Mouse (Mus musculus): Measurements from ENCODE around the gene Nr6a1.
A peak's percentile ranks its signal among the peaks of the same experiment; 100 is the strongest.

The Nr6a1 gene

GRCm38 (mm10) chr2:38927115-38927979, at the start of gene Nr6a1:
Gene Nr6a1 (minus strand): TSS chr2:38927688.
- peak; percentile 76 to 77 for DNase-seq

GRCm38 (mm10) chr2:38975941-38976805, 48.7 kb upstream of the Nr6a1 start:
- no peak for DNase-seq

- DNase-seq, result no peak
These were observed 47.7 kb upstream of the Nr6a1 start for GRCm38 (mm10) chr2:38975181-38975580.

GRCm38 (mm10) chr2:38974171-38974570, 46.7 kb upstream of the Nr6a1 start:
- DNase-seq, result no peak

GRCm38 (mm10) chr2:38973701-38974100, 46.2 kb upstream of the Nr6a1 start:
- DNase-seq, result no peak

- DNase-seq, result no peak
These were observed 45.7 kb upstream of the Nr6a1 start for GRCm38 (mm10) chr2:38973223-38973622.

GRCm38 (mm10) chr2:38970057-38970456, 42.6 kb upstream of the Nr6a1 start:
- no peak for DNase-seq

DNA sequence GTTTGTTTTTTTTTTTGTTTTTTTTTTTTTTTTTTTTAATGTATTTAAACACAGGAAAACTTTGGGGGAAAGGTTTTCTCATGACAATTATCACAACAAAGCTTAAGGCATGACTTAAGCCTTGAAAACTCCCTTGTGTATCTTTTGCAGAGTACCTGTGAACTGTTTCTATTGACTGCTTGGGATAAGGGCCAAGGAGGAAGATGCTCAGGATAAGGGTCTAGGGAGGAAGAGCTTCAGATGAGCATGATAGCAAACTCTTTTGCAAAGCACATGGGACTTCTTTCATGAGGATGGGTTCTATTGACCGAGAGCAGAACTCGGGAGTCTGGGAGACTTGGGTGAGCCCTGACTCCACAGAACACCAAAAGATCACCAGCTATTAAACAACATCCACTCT, 42.2 kb upstream of the Nr6a1 start:
- DNase-seq, result no peak

- no peak for DNase-seq
These were observed 36.7 kb upstream of the Nr6a1 start for GRCm38 (mm10) chr2:38964198-38964597.

DNA sequence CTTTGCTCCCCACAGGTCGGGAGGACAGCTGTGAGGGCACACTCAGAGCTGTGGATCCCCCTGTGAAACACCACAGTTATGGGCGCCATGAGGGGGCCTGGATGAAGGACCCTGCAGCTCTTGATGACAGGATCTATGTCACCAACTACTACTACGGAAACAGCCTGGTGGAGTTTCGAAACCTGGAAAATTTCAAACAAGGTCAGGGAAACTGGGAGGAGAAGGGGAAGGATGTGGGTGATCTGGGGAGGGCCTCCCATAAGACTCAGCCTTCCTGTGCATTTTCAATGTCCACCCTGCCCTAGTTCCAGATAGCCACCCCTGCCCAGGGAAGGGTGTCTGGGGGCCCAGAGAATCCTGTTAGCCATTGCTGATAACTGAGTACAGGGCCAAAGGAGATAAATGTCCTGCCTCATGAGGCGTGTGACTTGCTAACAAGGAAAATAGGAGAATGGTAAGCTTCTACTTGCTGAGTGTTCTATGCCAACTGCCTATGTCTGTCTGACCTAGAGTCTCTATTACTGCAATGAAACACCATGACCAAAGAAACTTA, 30.3 kb upstream of the Nr6a1 start:
- no peak for DNase-seq

DNA sequence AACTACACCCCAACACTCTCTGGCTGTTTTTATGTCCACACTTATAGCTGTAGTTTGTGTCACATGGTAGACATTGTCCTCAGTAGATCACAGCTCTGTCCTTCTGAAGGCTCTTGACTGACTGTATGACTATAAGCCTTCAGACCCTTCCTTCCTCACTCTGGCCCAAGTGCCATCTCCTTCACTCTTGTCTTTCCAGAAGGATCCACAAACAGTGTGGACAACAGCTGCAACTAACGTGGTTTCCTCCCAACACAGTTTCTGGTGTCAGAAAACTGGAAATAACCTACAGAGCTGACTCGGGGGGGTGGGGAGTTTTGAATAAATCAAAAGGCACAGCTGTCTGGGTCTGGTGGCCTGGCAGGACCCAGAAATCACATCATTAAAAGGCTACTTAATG, 28.6 kb upstream of the Nr6a1 start:
- DNase-seq, result no peak

GRCm38 (mm10) chr2:38953152-38953883, 25.8 kb upstream of the Nr6a1 start:
- DNase-seq, result no peak

- DNase-seq, result no peak
These were observed 22.8 kb upstream of the Nr6a1 start for GRCm38 (mm10) chr2:38950281-38950719.

DNA sequence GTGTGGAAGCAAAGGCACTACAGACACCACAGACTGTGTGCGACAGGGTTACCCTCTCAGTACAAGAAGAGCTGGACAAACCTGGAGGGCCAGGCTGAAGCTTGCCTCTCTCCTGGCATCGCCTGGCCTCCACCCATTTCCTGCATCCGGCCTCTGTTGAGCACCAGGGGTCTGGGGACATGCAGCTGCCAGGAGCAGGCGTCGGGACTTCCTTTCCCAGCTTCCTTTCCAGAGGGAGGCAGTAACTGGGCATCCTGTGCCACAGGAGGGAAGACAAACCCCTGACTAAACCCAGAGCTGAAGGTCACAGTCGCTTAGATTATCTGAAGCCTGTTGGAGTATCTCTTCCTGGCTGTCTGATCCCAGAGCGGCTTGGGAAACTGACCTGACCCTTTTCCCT, 20.1 kb upstream of the Nr6a1 start:
- DNase-seq, result no peak

GRCm38 (mm10) chr2:38944460-38945161, 17.1 kb upstream of the Nr6a1 start:
- no peak for DNase-seq

DNA sequence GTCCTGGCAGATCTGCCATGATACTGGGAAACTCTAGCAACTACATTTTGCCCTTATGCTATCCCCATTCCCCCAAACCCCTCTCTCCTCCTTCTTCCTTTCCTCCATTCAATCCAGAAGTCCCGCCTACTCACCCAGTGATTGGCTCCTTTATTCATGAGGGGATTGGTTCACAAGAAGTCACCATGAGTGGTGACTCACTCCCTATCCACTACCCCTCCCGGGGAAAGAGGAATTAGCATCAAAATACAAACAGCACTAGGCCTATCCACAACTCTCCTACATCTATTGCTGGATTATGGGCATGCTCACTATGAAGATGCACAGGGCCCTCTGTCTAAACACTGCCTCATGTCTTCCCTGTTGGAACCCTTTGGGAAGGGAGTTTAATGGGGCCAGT, 16.5 kb upstream of the Nr6a1 start:
- DNase-seq, result no peak

- no peak for DNase-seq
These were observed 15.7 kb upstream of the Nr6a1 start for GRCm38 (mm10) chr2:38943161-38943560.

GRCm38 (mm10) chr2:38941898-38942297, 14.4 kb upstream of the Nr6a1 start:
- no peak for DNase-seq

DNA sequence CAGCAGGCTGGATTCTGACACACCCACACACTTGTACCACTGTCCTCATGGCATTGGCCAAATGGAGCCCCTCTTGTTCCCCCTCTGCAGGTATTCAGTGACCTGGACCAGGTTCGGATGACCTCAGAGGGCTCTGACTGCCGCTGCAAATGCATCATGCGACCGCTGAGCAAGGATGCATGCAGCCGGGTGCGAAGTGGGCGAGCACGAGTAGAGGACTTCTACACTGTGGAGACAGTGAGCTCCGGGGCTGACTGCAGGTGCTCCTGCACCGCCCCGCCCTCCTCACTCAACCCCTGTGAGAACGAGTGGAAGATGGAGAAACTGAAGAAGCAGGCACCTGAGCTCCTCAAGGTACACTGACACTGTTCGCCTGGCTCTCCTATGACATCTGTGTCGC, 13.9 kb upstream of the Nr6a1 start:
- no peak for DNase-seq

GRCm38 (mm10) chr2:38939047-38939446, 11.6 kb upstream of the Nr6a1 start:
- peak in 1 of 2 experiments; percentile 22 for DNase-seq

GRCm38 (mm10) chr2:38938007-38938406, 10.5 kb upstream of the Nr6a1 start:
- DNase-seq, result no peak

- no peak for DNase-seq
These were observed 9.9 kb upstream of the Nr6a1 start for GRCm38 (mm10) chr2:38937396-38937795.
